Comparison of ENCODE assay signal across 18 mouse cellular contexts in the genomic region with DNA sequence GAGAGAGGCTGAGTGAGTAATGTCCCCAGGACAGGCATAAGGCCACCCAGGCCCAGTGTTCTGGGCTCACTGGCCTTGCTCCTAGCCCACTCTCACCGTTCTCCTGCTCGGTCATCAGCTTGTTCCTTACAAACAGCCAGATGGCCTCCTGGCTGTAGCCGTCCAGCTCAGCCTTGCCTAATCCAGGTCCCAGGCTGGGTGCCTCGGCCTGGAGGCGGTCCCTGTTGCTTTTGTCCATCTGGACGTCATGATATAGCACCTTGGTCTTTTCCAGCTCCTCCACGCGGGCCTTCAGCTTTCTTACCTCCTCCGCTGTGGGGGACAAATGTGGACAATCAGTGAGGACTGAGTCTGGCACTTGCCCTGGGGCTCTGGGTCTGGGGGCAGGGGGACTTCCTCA. TPM values are rescaled to one million over a fixed set of nuclear protein-coding genes. Genes with fewer than 3 reads are reported as not detected.
DNase-seq lines count a peak whose midpoint lies in the region; ATAC-seq and TF ChIP-seq lines count a peak whose summit lies in the region.
"Had no signal": no experiment of that assay in that cellular context is flagged by ENCODE, and none has a peak within 500 bp of the region (broad histone marks: within the 10 kb centered on the region; RNA-seq: fewer than 3 reads in every experiment).

No protein-coding gene starts in this region.

- DNase-seq in hindbrain, embryonic 10.5 days (ENCODE audit: low spot score) = no peak
- no peak for DNase-seq in hindbrain, embryonic 14.5 days (ENCODE audit: low spot score)
- no peak for DNase-seq in testis, postnatal 10 days (ENCODE audit: low spot score)
- DNase-seq in cerebellum, postnatal 25 days = peak; percentile 68 to 74
- DNase-seq in right cerebral cortex, postnatal 10 days (ENCODE audit: low spot score in 2 of 2) = no peak
- DNase-seq in thymus, postnatal 25 days = no peak
- no peak for DNase-seq in spleen, adult 12 weeks (ENCODE audit: low spot score)
- DNase-seq: B cell, adult 2 months; gastrocnemius, postnatal 25 days; kidney, postnatal 36 days; layer of hippocampus, postnatal 36 days; liver, postnatal 0 days had no signal

- no peak for TF ChIP-seq CTCF in testis, adult 2 months (IDR thresholded peaks at IDR 0.05; ENCODE audit: control insufficient read depth, insufficient read depth, insufficient replicate concordance, low read depth, low read length)

- H3K4me2 ChIP-seq in hindbrain, embryonic 14.5 days (replicated peaks) = no peak overlapping the region
- H3K4me2 ChIP-seq: heart, embryonic 12.5 days; midbrain, embryonic 11.5 days had no signal

- peaks cover 19% of the 10 kb centered on the region; the same call in 1 of the 2 replicates for H3K4me1 ChIP-seq in hindbrain, embryonic 10.5 days (replicated peaks)
- no peaks in the 10 kb centered on the region for H3K4me1 ChIP-seq in hindbrain, embryonic 14.5 days (replicated peaks; ENCODE audit: control insufficient read depth, insufficient read depth, low read length)
- peaks cover 7% of the 10 kb centered on the region for H3K4me1 ChIP-seq in testis, adult 2 months (ENCODE audit: control insufficient read depth, insufficient read depth, low read length)

- no peaks in the 10 kb centered on the region for H3K27me3 ChIP-seq in hindbrain, embryonic 10.5 days (ENCODE audit: insufficient read depth, poor library complexity, severe bottlenecking)
- no peaks in the 10 kb centered on the region for H3K27me3 ChIP-seq in hindbrain, embryonic 14.5 days (ENCODE audit: control insufficient read depth, insufficient read depth, low read length)
- no peaks in the 10 kb centered on the region for H3K27me3 ChIP-seq in testis, adult 2 months (ENCODE audit: control insufficient read depth, insufficient read depth, low read length)
- H3K27me3 ChIP-seq: heart, embryonic 12.5 days had no signal

- H3K9me3 ChIP-seq in hindbrain, embryonic 10.5 days = no peaks in the 10 kb centered on the region
- no peaks in the 10 kb centered on the region for H3K9me3 ChIP-seq in hindbrain, embryonic 14.5 days (ENCODE audit: control insufficient read depth, low read length)
- H3K9me3 ChIP-seq: G1E; heart, embryonic 12.5 days had no signal

- WGBS in hindbrain, embryonic 10.5 days = 75% methylated on average over 9 of the region's 9 CpGs
- 72% methylated on average over 9 of the region's 9 CpGs for WGBS in hindbrain, embryonic 14.5 days

- H3K9ac ChIP-seq in hindbrain, embryonic 14.5 days = no peak overlapping the region
- H3K9ac ChIP-seq: heart, embryonic 12.5 days; liver, postnatal 0 days had no signal

- H3K4me3 ChIP-seq in hindbrain, embryonic 10.5 days = no peak overlapping the region
- H3K4me3 ChIP-seq in hindbrain, embryonic 14.5 days (replicated peaks; ENCODE audit: low read length) = no peak overlapping the region
- H3K4me3 ChIP-seq in testis, adult 2 months (ENCODE audit: control insufficient read depth, low read depth, low read length) = peak overlapping the region; percentile 52
- H3K4me3 ChIP-seq: erythroblast, embryonic 14.5 days; heart, embryonic 12.5 days had no signal

- peak overlapping the region; percentile 30; the same call in 1 of the 2 replicates for H3K27ac ChIP-seq in hindbrain, embryonic 10.5 days
- no peak overlapping the region for H3K27ac ChIP-seq in hindbrain, embryonic 14.5 days
- no peak overlapping the region for H3K27ac ChIP-seq in testis, adult 2 months (ENCODE audit: control insufficient read depth, insufficient read depth, low read depth, low read length)

- TF ChIP-seq POLR2A in testis, adult 2 months (IDR thresholded peaks at IDR 0.05; ENCODE audit: control insufficient read depth, low read depth, low read length) = no peak

- no peak for ATAC-seq in hindbrain, embryonic 14.5 days (ENCODE audit: low FRiP score)
- ATAC-seq: intestine, postnatal 0 days had no signal

- H3K36me3 ChIP-seq in hindbrain, embryonic 10.5 days = no peaks in the 10 kb centered on the region
- no peaks in the 10 kb centered on the region for H3K36me3 ChIP-seq in hindbrain, embryonic 14.5 days (replicated peaks; ENCODE audit: control insufficient read depth, insufficient read depth)
- no peaks in the 10 kb centered on the region for H3K36me3 ChIP-seq in testis, adult 2 months (ENCODE audit: control insufficient read depth, insufficient read depth, low read length)
- H3K36me3 ChIP-seq: G1E; heart, embryonic 12.5 days had no signal

RNA-seq across cellular contexts. Expression of a gene that starts 23.5 kb away (rescaled TPM):
- 0.19 and 0.30 TPM in 2 replicates for polyA plus RNA-seq in hindbrain, embryonic 10.5 days (2016; fragmentation: Nextera tagmentation; extraction: Ambion mirVana)
- polyA plus RNA-seq in hindbrain, embryonic 14.5 days (2014; fragmentation: Nextera tagmentation; extraction: Ambion mirVana) = 0.17 and 0.29 TPM in 2 replicates
- 2.1 and 2.9 TPM in 2 replicates for polyA plus RNA-seq in testis, adult 2 months (2012; rRNA removed)
- polyA plus RNA-seq: erythroblast, embryonic 14.5 days; G1E had no signal

Comparison
In these comparisons a context has a peak if more than half of its experiments do, and no peak if none do; other contexts are left out.
1. DNase-seq: peak in cerebellum, postnatal 25 days (2 of 2); none in hindbrain, embryonic 10.5 days (single experiment), hindbrain, embryonic 14.5 days (single experiment), testis, postnatal 10 days (single experiment), right cerebral cortex, postnatal 10 days (0 of 2), thymus, postnatal 25 days (single experiment) and spleen, adult 12 weeks (single experiment).